Mouse (Mus musculus): Measurements from ENCODE around the gene Tlr4.

Gene Tlr4

DNA sequence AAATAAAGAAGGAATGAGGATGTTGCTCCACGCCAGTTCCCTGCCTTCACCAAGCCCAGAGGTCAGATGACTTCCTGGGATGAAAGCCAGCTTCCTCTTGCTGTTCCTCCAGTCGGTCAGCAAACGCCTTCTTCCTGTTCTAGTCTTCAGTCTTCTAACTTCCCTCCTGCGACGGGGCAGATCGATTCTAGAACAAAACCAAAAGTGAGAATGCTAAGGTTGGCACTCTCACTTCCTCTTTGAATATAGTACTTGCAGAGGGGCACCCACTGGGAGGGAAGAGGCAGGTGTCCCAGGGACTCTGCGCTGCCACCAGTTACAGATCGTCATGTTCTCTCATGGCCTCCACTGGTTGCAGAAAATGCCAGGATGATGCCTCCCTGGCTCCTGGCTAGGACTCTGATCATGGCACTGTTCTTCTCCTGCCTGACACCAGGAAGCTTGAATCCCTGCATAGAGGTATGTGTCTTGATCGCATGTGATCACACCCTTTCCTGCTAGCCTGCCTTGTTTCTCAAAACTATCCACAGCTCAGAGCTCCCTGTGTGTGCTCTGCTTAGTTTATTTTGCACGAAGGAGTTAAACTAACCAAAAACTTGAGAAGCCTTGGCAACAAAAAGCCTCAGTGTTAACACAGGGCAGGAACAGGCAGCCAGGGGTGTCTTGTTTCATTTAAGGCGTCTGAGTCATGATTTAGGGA, at the start of gene Tlr4:
Tlr4 (plus strand) TSS at position 122 of the 700 bp plus-strand sequence.
- peak; percentile 93 for DNase-seq (ENCODE audit: low spot score)

DNA sequence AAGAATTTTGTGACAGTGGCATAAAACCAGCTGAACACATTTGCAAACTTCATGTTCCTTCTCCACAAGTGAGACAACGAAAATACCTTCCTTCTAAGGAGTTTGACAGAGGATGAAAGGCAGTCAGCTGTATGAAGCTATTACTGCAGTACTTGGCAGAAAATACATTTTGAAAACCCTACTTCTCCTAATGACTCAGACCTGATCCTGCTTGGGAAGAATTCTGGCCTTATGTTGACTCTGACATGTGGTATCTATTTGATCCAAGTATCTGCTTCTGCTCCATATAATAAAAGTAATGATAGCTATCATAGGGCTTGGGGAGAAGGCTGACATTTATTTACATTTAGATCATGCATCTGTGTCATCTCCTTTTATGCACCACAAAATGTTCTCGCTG, 33.1 kb upstream of the Tlr4 start:
- DNase-seq (ENCODE audit: low spot score), result no peak

DNA sequence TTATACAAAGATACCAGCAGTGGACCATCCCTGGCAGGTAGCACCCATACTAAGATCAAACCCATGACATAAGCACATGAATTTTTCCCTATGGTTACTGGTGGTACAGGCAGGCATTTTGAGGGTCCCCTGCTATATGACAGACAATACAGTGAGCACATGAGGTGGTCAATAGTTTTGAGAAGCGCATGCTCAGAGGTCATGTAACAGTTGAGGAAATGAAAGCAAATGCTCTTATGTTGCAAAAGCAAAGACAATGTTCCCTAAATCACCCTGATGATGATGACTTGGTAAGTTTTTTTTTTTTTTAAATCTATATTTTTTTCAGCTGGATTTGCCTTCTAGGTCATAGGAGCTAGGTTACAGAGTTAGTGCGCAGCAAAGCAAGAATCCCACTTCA, 30.7 kb upstream of the Tlr4 start:
- no peak for DNase-seq (ENCODE audit: low spot score)

DNA sequence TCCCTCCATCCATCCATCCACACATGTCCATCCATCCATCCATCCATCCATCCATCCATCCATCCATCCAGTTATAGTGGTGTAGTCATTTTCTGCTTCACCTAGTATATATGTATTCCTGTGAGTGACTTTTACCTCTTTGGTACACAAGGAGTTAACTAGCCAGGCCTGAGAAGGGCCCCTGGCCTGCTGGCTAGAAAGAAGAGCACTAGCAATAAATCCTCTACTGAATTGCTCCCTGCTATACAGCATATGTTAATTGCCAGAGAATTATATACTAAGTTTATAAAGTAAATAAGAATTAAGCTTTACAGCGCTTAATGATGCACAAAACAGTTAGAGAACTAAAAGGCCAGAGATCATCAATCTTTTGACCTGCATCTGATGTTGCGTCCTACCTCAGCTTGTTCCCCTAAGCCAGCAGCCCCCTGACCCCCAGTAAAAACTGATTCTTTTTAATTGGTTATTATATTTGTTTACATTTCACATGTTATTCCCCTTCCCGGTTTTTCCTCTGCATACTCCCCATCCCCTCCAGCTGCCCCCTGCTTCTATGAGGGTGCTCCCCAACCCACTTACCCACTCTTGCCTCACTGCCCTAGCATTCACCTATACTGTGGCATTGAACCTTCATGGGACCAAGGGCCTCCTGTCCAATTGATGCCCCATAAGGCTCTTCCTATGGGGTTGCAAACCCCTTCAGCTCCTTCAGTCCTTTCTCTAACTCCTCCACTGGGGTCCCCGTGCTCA, 22.7 kb upstream of the Tlr4 start:
- no peak for DNase-seq (ENCODE audit: low spot score)

DNA sequence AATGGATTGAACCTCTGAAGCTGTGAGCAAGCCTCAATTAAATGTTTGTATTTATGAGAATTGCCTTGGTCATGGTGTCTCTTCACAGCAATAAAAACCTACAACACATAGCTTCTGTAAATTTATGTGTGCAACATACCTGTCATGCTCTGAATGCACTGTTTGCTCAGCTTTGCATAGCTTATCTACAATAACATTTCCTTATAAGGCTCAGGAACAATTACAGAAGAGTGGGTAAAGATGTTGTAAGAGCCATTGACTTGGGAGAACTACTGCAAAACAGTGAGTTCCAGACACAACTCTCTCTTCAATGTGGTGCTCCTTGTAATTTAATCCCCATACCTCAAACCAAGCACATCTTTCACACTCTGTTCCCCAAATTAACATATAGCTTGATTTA, 21.6 kb upstream of the Tlr4 start:
- no peak for DNase-seq (ENCODE audit: low spot score)

GRCm38 (mm10) chr4:66816364-66817026, 10.9 kb upstream of the Tlr4 start:
- no peak for DNase-seq (ENCODE audit: low spot score)

GRCm38 (mm10) chr4:66821171-66821570, 6.2 kb upstream of the Tlr4 start:
- DNase-seq (ENCODE audit: low spot score), result no peak

- no peak for DNase-seq (ENCODE audit: low spot score)
Observed at GRCm38 (mm10) chr4:66821764-66822163, 5.6 kb upstream of the Tlr4 start.

DNA sequence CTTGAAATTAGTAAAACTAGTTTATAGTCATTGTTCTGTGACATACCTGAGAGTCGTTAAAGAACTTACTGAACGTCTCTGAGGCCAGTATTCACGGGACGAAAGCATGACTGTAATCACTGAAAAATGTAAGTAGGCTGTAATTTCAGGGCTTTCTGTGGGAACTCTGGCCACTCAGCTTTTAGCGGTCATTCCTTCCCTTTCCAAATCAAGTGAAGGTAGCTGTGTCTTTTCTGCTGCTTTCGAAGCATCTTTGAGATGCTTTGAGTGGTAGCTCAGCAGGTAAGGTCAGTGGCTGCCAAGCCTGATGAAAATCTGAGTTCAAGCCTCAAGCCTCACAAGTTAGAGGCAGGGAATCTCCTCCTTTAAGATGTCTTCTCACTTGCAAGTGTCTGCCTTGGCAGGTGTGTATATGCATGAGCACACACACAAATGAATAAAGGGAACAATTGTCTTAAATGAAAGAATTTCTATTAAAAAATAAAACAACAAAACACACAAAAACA, 832 bp downstream of the Tlr4 start:
- DNase-seq (ENCODE audit: low spot score), result no peak

- peak; percentile 53 for DNase-seq (ENCODE audit: low spot score)
Observed at GRCm38 (mm10) chr4:66828686-66829085, 1.3 kb downstream of the Tlr4 start.

- DNase-seq (ENCODE audit: low spot score), result no peak
Observed at GRCm38 (mm10) chr4:66838071-66838470, 10.7 kb downstream of the Tlr4 start.

DNA sequence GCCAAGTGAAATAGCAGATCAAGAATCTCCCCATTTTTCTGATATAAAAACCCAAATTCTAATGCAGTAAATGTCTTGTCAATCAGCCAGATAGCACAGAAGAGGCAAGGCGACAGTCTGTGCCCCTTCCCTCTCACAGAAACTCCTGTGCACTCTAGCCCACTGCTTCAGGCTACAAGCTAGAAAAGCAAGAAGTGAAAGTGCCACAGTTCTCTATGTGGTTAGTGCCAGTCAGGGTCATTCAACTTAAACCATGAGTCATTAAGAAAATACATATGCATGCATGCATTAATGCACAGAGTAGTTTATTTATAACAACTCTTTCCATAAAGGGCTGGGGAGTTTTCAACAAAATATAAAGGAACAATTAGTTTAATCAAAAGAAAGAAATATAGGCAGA, 15.9 kb downstream of the Tlr4 start:
- no peak for DNase-seq (ENCODE audit: low spot score)

GRCm38 (mm10) chr4:66852011-66852410, 24.6 kb downstream of the Tlr4 start:
- DNase-seq (ENCODE audit: low spot score), result peak; percentile 75

DNA sequence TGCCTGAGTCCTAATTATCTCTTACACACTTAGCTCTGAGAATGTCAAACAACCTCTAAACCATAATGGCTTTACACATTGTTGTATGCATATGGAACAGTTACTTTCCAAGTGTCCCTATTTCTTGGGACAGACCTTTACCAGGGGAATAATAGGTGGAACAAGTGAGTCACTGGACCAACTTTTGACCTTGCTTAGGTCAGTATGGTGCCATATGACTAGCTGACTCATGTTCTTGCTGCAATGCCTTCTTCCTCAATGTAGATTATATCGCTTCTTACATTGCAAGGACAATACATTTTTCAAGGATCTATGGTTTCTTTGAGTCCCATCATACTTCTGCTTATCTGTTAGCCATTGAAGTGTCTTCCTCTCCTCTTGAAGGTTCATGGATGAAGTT, 29.6 kb downstream of the Tlr4 start:
- DNase-seq (ENCODE audit: low spot score), result peak; percentile 1

GRCm38 (mm10) chr4:66869919-66870318, 42.5 kb downstream of the Tlr4 start:
- DNase-seq (ENCODE audit: low spot score), result no peak

DNA sequence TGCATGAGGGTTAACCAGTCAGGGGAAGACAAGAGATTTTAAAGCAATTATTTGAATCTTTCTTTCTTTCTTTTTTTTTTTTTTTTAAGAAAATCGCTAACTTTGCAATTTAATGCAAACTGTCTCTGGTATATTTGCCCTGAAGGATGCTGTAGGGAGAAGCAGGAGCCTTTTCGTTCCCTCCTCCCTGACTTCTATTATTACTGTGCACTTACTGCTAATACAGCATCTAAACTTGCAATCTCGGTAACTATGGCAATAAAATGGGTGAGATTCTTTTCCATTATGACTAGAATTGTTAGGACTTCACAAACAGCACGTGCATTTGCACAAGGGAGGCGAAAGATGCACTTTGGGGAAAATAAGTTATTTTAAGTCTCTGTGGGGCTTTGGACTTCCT, 44.6 kb downstream of the Tlr4 start:
- no peak for DNase-seq (ENCODE audit: low spot score)

DNA sequence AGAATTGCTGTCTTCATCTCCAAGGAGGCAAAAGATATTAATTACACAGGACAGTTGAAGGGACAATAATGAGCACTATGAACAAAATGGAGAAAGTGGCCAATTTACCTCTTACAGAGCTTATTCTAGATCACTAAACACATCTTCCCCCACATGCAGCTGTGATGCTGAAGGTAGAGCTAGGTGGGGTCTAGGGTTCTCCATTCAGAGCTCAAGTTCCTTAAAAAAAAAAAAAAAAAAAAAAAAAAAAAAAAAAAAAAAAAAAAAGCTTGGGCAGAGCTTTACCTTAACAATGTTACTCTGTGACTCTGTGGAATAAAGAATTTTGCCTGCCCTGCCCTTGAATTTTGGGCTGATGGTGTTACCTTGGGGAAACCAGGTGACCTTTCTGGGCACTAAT, 46.0 kb downstream of the Tlr4 start:
- DNase-seq (ENCODE audit: low spot score), result no peak

DNA sequence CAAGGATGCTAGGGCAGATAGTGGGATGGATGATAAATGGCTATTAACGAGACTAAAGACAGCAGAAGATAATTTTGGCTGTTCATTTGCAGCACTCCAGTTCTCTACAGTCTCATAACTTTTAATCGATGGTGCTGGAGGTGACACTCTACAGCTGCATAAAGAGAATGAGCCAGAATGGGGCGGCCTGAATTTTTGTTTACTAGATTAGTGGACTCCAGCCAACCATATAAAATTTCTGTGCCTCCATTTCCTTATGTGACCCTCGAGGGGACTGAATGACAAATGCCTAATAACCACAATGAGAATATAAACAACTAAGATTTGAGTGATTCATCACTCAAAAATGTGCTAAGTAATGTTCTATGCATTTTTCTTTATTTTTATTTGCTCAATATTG, 48.4 kb downstream of the Tlr4 start:
- DNase-seq (ENCODE audit: low spot score), result no peak

GRCm38 (mm10) chr4:66877609-66878008, 50.2 kb downstream of the Tlr4 start:
- no peak for DNase-seq (ENCODE audit: low spot score)

DNA sequence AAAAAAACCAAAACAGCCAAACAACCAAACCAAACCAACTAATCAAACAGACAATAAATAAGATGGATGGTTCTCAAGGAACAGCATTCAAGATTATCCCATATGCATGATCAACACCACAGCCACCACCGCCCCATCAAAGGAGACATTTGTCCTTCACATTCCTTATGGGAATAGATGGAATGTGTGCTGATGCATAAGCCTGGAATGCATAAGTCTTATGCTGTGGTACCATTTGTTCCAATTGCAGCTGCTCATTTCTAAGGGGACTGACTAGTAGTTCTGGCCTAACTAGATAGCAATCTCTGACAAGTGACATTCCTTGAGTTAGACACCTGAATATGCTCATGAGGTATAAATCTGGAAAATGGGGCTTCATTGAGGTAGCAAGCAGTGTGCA, 54.1 kb downstream of the Tlr4 start:
- no peak for DNase-seq (ENCODE audit: low spot score)

- DNase-seq (ENCODE audit: low spot score), result no peak
Observed at GRCm38 (mm10) chr4:66883264-66883663, 55.9 kb downstream of the Tlr4 start.

GRCm38 (mm10) chr4:66894547-66894946, 67.2 kb downstream of the Tlr4 start:
- DNase-seq (ENCODE audit: low spot score), result no peak

DNA sequence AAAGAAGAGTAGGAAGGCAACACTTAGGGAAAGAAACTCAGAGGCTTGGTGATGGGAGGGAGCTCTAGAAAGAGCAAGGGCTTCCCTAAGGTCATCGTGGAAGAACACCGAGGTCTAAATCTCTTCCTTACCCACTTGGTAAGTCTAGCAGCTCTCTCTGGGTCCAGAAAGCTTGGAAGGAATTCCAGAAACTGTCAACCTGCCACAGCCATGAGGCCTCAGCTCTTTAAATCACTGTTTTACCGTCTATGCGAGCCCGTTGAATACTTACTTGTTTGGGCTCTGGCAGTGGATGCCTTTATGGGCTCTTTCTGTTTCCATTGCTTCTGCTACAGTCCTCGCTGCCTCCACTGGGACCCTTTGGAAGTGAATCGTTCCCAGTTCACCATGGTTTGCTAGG, 67.6 kb downstream of the Tlr4 start:
- no peak for DNase-seq (ENCODE audit: low spot score)

Measured in lung, postnatal 25 days (tissue).